Mouse (Mus musculus): ENCODE results near the gene Ces2c. TPM values are rescaled to one million over a fixed set of nuclear protein-coding genes. Genes with fewer than 3 reads are reported as not detected.
"Not testable (repeated sequence)": the region's sequence is repeated elsewhere in the genome, so short reads cannot be mapped to it uniquely, and the experiment has no call there.

Ces2c gene
- polyA plus RNA-seq (2012; rRNA removed): 87.8 and 175 TPM in 2 replicates

GRCm38 (mm10) chr8:104846831-104847230 is at the start of gene Ces2c:
TSS of gene Ces2c (plus strand) at chr8:104847068.
- 34% methylated on average over 3 of the region's 3 CpGs for WGBS
- DNase-seq (ENCODE audit: low read depth, low spot score): peak; percentile 71

- 91% methylated on average over 1 of the region's 1 CpGs for WGBS
- DNase-seq (ENCODE audit: low read depth, low spot score): no peak
Observed at GRCm38 (mm10) chr8:104799385-104799784, 47.5 kb upstream of the Ces2c start.

- WGBS: 78% methylated on average over 2 of the region's 2 CpGs
- no peak for DNase-seq (ENCODE audit: low read depth, low spot score)
Observed at GRCm38 (mm10) chr8:104806127-104806526, 40.7 kb upstream of the Ces2c start.

- no peak for DNase-seq (ENCODE audit: low read depth, low spot score)
- 36% methylated on average over 7 of the region's 7 CpGs for WGBS
Observed at GRCm38 (mm10) chr8:104808542-104809413, 38.1 kb upstream of the Ces2c start.

GRCm38 (mm10) chr8:104809436-104809835 is 37.4 kb upstream of the Ces2c start:
- no peak for DNase-seq (ENCODE audit: low read depth, low spot score)
- 41% methylated on average over 3 of the region's 3 CpGs for WGBS

- DNase-seq (ENCODE audit: low read depth, low spot score): no peak
- WGBS: 60% methylated on average over 1 of the region's 1 CpGs
Observed at GRCm38 (mm10) chr8:104826912-104827311, 20.0 kb upstream of the Ces2c start.

GRCm38 (mm10) chr8:104828221-104828620 is 18.6 kb upstream of the Ces2c start:
- no peak for DNase-seq (ENCODE audit: low read depth, low spot score)
- WGBS: 66% methylated on average over 3 of the region's 3 CpGs

GRCm38 (mm10) chr8:104831440-104831839 is 15.4 kb upstream of the Ces2c start, which contains the start of gene Ces2b:
TSS of gene Ces2b (plus strand) at chr8:104831572.
- DNase-seq (ENCODE audit: low read depth, low spot score): no peak
- WGBS: 13% methylated on average over 5 of the region's 5 CpGs

- WGBS: 45% methylated on average over 3 of the region's 3 CpGs
- DNase-seq (ENCODE audit: low read depth, low spot score): peak; percentile 47
Observed at GRCm38 (mm10) chr8:104841360-104842078, 5.3 kb upstream of the Ces2c start.

- DNase-seq (ENCODE audit: low read depth, low spot score): no peak
- WGBS: 57% methylated on average over 4 of the region's 4 CpGs
Observed at GRCm38 (mm10) chr8:104847741-104848462, 1.0 kb downstream of the Ces2c start.

GRCm38 (mm10) chr8:104866844-104867531 is 20.1 kb downstream of the Ces2c start:
- no CpG with 5 or more reads among the region's 4 CpGs for WGBS

GRCm38 (mm10) chr8:104868876-104869275 is 22.0 kb downstream of the Ces2c start:
- no CpG with 5 or more reads among the region's 2 CpGs for WGBS
- not testable (repeated sequence) for DNase-seq (ENCODE audit: low read depth, low spot score)

More at GRCm38 (mm10) chr8:104866844-104867531, 20.1 kb downstream of the Ces2c start:
- not testable (repeated sequence) for DNase-seq (ENCODE audit: low read depth, low spot score)

GRCm38 (mm10) chr8:104886223-104886926 is 39.5 kb downstream of the Ces2c start:
- DNase-seq (ENCODE audit: low read depth, low spot score): not testable (repeated sequence)
- WGBS: no CpG with 5 or more reads among the region's 4 CpGs

GRCm38 (mm10) chr8:104901746-104902145 is 54.9 kb downstream of the Ces2c start:
- no peak for DNase-seq (ENCODE audit: low read depth, low spot score)
- 63% methylated on average over 2 of the region's 2 CpGs for WGBS

Other genes starting within 250 kb of the Ces2c start
- gene Cdh16, start 222.7 kb upstream of the Ces2c start, polyA plus RNA-seq (2012; rRNA removed): 0.07 and 0.11 TPM in 2 replicates
- 3.3 and 3.6 TPM in 2 replicates for gene Rrad, start 215.7 kb upstream of the Ces2c start, polyA plus RNA-seq (2012; rRNA removed)
- gene Ciao2b, start 205.1 kb upstream of the Ces2c start, polyA plus RNA-seq (2012; rRNA removed): 51.4 and 51.9 TPM in 2 replicates
- gene Ces2a, start 113.1 kb upstream of the Ces2c start, polyA plus RNA-seq (2012; rRNA removed): 86.2 and 136 TPM in 2 replicates
- gene Ces2b, start 15.5 kb upstream of the Ces2c start, polyA plus RNA-seq (2012; rRNA removed): 0.86 and 1.2 TPM in 2 replicates
- gene Ces2e, start 79.2 kb downstream of the Ces2c start, polyA plus RNA-seq (2012; rRNA removed): 458 and 877 TPM in 2 replicates
- gene Ces2f, start 100.3 kb downstream of the Ces2c start, polyA plus RNA-seq (2012; rRNA removed): 0.12 and 0.21 TPM in 2 replicates
- 1.6 and 4.3 TPM in 2 replicates for gene Ces2g, start 114.7 kb downstream of the Ces2c start, polyA plus RNA-seq (2012; rRNA removed)
- 0.36 and 0.52 TPM in 2 replicates for gene Ces2h, start 153.8 kb downstream of the Ces2c start, polyA plus RNA-seq (2012; rRNA removed)
- 0.21 TPM in 1 of 2 replicates, not detected in the other for gene Ces3a, start 201.5 kb downstream of the Ces2c start, polyA plus RNA-seq (2012; rRNA removed)
- gene Ces3b, start 236.7 kb downstream of the Ces2c start, polyA plus RNA-seq (2012; rRNA removed): not detected in 2 replicates

Data from large intestine, adult 2 months (tissue).